Mouse (Mus musculus): Measurements from ENCODE around the gene Wdr20. TPM values are rescaled to one million over a fixed set of nuclear protein-coding genes. Genes with fewer than 3 reads are reported as not detected.

The Wdr20 gene
- polyA plus RNA-seq, 1 experiment from 2014 or later, result 27.1 TPM

GRCm38 (mm10) chr12:110764531-110764930, 26.8 kb downstream of the Wdr20 start:
- Histone ChIP-seq H3K4me2 (no peak overlapping the region), H3K27ac (replicated peaks) (no peak overlapping the region), H3K4me1 (replicated peaks) (peaks cover 39% of the 10 kb centered on the region), H3K9ac (no peak overlapping the region), H3K36me3 (no peaks in the 10 kb centered on the region), H3K4me3 (no peak overlapping the region), H3K27me3 (no peaks in the 10 kb centered on the region), H3K9me3 (no peaks in the 10 kb centered on the region)
- WGBS, result 82% methylated on average over 5 of the region's 5 CpGs
- ATAC-seq (ENCODE audit: low read depth), result no peak

GRCm38 (mm10) chr12:110768562-110768961, 30.8 kb downstream of the Wdr20 start:
- H3K4me2 ChIP-seq, result no peak overlapping the region
- no peaks in the 10 kb centered on the region for H3K36me3 ChIP-seq
- H3K27me3 ChIP-seq, result no peaks in the 10 kb centered on the region
- ATAC-seq (ENCODE audit: low read depth), result no peak
- H3K9ac ChIP-seq, result no peak overlapping the region
- H3K4me1 ChIP-seq (replicated peaks), result peaks cover 31% of the 10 kb centered on the region
- no peaks in the 10 kb centered on the region for H3K9me3 ChIP-seq
- no peak overlapping the region for H3K4me3 ChIP-seq
- no peak overlapping the region; the same call in 1 of the 2 replicates for H3K27ac ChIP-seq (replicated peaks)

- ATAC-seq (ENCODE audit: low read depth), result no peak
- no peak overlapping the region; the same call in 1 of the 2 replicates for H3K27ac ChIP-seq (replicated peaks)
- WGBS, result 44% methylated on average over 6 of the region's 6 CpGs
These were observed 32.0 kb downstream of the Wdr20 start for GRCm38 (mm10) chr12:110769660-110770297.

DNA sequence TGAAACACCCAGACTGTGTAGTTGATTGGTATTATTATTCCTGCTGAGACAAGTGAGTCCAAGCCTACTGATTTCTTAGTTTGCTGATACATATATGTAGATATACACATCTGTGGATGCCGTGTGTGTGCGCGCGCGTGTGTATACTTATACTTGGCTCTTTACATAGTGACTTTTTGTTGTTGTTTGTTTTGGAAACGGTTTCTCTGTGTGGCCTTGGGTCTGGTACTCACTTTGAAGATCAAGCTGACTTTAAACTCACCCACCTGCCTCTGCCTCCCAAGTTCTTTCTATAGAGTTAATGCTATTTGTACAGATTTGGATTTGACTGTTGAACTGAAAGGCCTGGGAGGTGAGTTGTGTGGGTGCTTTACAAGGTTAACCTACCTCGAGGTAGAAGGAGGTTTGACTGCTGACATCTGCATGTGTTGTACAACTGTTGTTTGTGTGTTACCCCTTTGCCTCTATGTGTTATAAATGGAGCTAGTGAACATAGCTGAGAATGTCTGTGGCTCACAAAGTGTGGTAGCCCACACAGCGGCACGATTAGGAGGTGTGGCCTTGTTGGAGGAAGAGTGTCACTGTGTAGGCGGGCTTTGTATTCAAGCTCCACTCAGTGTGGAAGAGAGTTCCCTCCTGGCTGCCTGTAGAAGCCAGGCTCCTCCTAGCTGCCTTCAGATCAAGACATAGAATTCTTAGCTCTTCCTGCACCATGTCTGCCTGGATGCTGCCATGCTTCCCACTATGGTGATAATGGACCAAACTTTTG, 32.9 kb downstream of the Wdr20 start:
- Histone ChIP-seq H3K9ac (no peak overlapping the region), H3K4me2 (no peak overlapping the region), H3K9me3 (no peaks in the 10 kb centered on the region), H3K4me1 (replicated peaks) (peaks cover 28% of the 10 kb centered on the region), H3K27me3 (no peaks in the 10 kb centered on the region), H3K27ac (replicated peaks) (no peak overlapping the region), H3K36me3 (no peaks in the 10 kb centered on the region), H3K4me3 (no peak overlapping the region)
- ATAC-seq (ENCODE audit: low read depth), result no peak
- 96% methylated on average over 10 of the region's 10 CpGs for WGBS

More at GRCm38 (mm10) chr12:110769660-110770297, 32.0 kb downstream of the Wdr20 start:
- Histone ChIP-seq H3K9ac (no peak overlapping the region), H3K27me3 (no peaks in the 10 kb centered on the region), H3K4me1 (replicated peaks) (peaks cover 31% of the 10 kb centered on the region), H3K9me3 (no peaks in the 10 kb centered on the region), H3K4me3 (no peak overlapping the region), H3K4me2 (no peak overlapping the region), H3K36me3 (no peaks in the 10 kb centered on the region)

DNA sequence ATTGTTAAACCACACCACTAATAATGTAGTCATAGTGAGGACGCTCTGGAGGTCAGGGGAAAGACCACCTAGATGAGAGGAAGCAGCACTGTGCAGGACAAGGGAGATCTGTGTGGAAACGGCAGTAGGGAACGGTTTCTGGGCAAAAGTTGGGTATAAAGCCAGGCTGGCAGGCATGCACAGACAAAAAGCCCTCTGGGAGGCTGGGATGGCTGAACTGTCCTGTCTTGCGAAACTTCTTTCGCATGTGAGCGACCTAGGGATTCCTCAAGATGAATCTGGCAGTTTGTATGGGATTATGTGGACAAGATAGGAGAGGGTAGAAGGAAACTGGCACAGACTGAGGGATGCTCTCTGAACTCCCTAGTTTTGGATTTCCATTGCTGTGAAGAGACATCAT, 34.2 kb downstream of the Wdr20 start:
- H3K9ac ChIP-seq, result no peak overlapping the region
- no peaks in the 10 kb centered on the region for H3K27me3 ChIP-seq
- ATAC-seq (ENCODE audit: low read depth), result no peak
- peaks cover 31% of the 10 kb centered on the region for H3K4me1 ChIP-seq (replicated peaks)
- H3K4me3 ChIP-seq, result no peak overlapping the region
- H3K27ac ChIP-seq (replicated peaks), result no peak overlapping the region
- H3K9me3 ChIP-seq, result no peaks in the 10 kb centered on the region
- no peaks in the 10 kb centered on the region for H3K36me3 ChIP-seq
- 96% methylated on average over 6 of the region's 6 CpGs for WGBS
- H3K4me2 ChIP-seq, result no peak overlapping the region

GRCm38 (mm10) chr12:110775628-110776426, 38.1 kb downstream of the Wdr20 start:
- 79% methylated on average over 5 of the region's 5 CpGs for WGBS
- Histone ChIP-seq H3K9ac (no peak overlapping the region), H3K4me1 (replicated peaks) (peaks cover 10% of the 10 kb centered on the region), H3K9me3 (no peaks in the 10 kb centered on the region), H3K27me3 (no peaks in the 10 kb centered on the region), H3K36me3 (peaks cover 18% of the 10 kb centered on the region), H3K4me3 (no peak overlapping the region), H3K27ac (replicated peaks) (no peak overlapping the region), H3K4me2 (no peak overlapping the region)
- ATAC-seq (ENCODE audit: low read depth), result no peak

GRCm38 (mm10) chr12:110777853-110778252, 40.1 kb downstream of the Wdr20 start:
- ATAC-seq (ENCODE audit: low read depth), result no peak
- Histone ChIP-seq H3K27me3 (no peaks in the 10 kb centered on the region), H3K4me1 (replicated peaks) (peaks cover 10% of the 10 kb centered on the region), H3K27ac (replicated peaks) (no peak overlapping the region), H3K9me3 (no peaks in the 10 kb centered on the region), H3K36me3 (peaks cover 28% of the 10 kb centered on the region), H3K9ac (no peak overlapping the region), H3K4me3 (no peak overlapping the region), H3K4me2 (no peak overlapping the region)
- WGBS, result 87% methylated on average over 5 of the region's 5 CpGs

DNA sequence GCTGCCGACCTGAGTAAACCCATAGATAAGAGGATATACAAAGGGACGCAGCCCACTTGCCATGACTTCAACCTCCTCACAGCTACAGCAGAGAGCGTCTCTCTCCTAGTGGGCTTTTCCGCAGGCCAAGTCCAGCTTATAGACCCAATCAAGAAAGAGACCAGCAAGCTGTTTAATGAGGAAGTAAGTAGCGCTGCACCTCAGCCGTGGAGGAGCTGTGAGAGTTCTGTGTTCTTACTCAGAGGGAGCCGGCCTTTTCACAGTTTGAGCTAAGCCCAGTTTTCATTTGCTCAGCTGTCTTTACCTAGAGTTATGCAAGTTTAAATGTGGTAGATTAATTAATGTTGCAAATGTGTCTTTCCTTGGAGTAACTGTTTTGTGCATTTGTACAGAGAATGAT, 41.6 kb downstream of the Wdr20 start:
- H3K9me3 ChIP-seq, result no peaks in the 10 kb centered on the region
- no peak for ATAC-seq (ENCODE audit: low read depth)
- peaks cover 10% of the 10 kb centered on the region for H3K4me1 ChIP-seq (replicated peaks)
- WGBS, result 87% methylated on average over 7 of the region's 7 CpGs
- H3K4me3 ChIP-seq, result no peak overlapping the region
- no peak overlapping the region for H3K4me2 ChIP-seq
- peaks cover 30% of the 10 kb centered on the region for H3K36me3 ChIP-seq
- H3K27ac ChIP-seq (replicated peaks), result no peak overlapping the region
- no peak overlapping the region for H3K9ac ChIP-seq
- no peaks in the 10 kb centered on the region for H3K27me3 ChIP-seq

DNA sequence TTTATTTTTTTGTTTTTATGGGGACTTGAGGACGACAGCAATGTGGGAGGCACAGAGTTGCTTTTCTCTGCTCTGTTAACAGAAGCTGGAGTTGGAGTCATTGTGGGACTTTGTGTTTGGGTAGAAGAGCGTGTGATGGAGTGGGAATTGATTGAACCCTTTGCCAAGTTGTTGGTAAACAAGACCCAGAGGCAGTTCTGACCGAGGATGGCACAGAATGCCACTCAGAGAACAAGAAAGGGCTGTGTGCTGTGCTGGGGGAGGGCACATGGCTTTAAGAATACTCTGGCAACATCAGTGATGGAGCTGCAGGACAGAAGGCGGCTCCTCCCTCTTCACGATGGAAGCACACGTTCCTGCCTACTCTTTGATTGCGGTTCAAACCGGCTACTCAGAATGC, 43.4 kb downstream of the Wdr20 start:
- Histone ChIP-seq H3K4me1 (replicated peaks) (peaks cover under 1% of the 10 kb centered on the region), H3K9me3 (no peaks in the 10 kb centered on the region), H3K4me3 (no peak overlapping the region), H3K27me3 (no peaks in the 10 kb centered on the region), H3K4me2 (no peak overlapping the region), H3K36me3 (peaks cover 43% of the 10 kb centered on the region), H3K27ac (replicated peaks) (no peak overlapping the region), H3K9ac (no peak overlapping the region)
- WGBS, result 69% methylated on average over 8 of the region's 8 CpGs
- ATAC-seq (ENCODE audit: low read depth), result peak; percentile 65; the same call in 1 of the 2 replicates

GRCm38 (mm10) chr12:110782278-110782677, 44.5 kb downstream of the Wdr20 start:
- 92% methylated on average over 1 of the region's 1 CpGs for WGBS
- no peaks in the 10 kb centered on the region for H3K9me3 ChIP-seq
- H3K4me3 ChIP-seq, result no peak overlapping the region
- no peak overlapping the region for H3K9ac ChIP-seq
- H3K36me3 ChIP-seq, result peaks cover 43% of the 10 kb centered on the region
- H3K27me3 ChIP-seq, result no peaks in the 10 kb centered on the region
- no peaks in the 10 kb centered on the region; the same call in 1 of the 2 replicates for H3K4me1 ChIP-seq (replicated peaks)
- ATAC-seq (ENCODE audit: low read depth), result no peak
- H3K27ac ChIP-seq (replicated peaks), result no peak overlapping the region
- H3K4me2 ChIP-seq, result no peak overlapping the region

DNA sequence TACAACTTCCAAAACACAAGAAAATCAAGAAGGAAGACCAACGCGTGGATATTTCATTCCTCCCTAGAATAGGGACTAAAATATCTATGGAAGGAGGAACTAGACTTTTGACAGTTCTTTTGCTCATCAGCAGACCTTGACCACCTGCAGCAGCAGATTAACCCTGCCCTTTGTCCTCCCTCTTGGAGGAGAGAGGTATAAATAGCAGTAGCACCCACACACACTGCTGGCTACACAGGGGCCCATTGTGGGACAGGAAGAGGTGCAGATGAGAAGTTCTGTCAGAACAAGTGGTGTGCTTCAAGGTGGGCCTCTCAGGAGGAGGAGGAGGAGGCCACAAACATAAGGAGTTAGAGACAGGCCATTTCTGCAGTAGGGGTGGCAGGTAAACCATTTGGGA, 46.5 kb downstream of the Wdr20 start:
- H3K27ac ChIP-seq (replicated peaks), result no peak overlapping the region
- 95% methylated on average over 2 of the region's 2 CpGs for WGBS

DNA sequence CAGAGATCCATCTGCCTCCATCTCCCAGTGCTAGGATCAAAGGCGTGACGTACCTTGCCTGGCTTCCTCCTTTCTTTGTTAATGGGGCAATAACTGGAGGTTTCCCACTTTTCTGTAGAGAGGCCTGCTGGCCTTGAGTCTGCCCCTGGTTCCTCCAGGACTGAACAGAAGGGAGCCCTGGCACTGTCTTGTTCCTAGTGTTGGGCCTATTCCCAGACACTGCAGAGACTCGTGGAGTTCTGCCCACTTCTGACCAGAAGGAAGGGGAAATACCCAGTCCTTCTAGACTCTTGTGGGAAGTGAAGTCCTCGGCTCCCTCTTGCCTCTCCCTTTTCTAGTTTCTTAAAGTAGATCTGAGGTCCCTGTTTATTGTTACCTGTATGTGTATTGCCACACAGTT, 48.5 kb downstream of the Wdr20 start:
- Histone ChIP-seq H3K4me2 (no peak overlapping the region), H3K27ac (replicated peaks) (no peak overlapping the region), H3K9ac (no peak overlapping the region), H3K4me1 (replicated peaks) (no peaks in the 10 kb centered on the region), H3K4me3 (no peak overlapping the region), H3K36me3 (peaks cover 22% of the 10 kb centered on the region), H3K27me3 (no peaks in the 10 kb centered on the region), H3K9me3 (no peaks in the 10 kb centered on the region)
- ATAC-seq (ENCODE audit: low read depth), result no peak
- 79% methylated on average over 4 of the region's 4 CpGs for WGBS

More for the DNA sequence above, 46.5 kb downstream of the Wdr20 start:
- Histone ChIP-seq H3K36me3 (peaks cover 41% of the 10 kb centered on the region), H3K27me3 (no peaks in the 10 kb centered on the region), H3K4me1 (replicated peaks) (no peaks in the 10 kb centered on the region), H3K9me3 (no peaks in the 10 kb centered on the region), H3K4me3 (no peak overlapping the region), H3K9ac (no peak overlapping the region), H3K4me2 (no peak overlapping the region)
- ATAC-seq (ENCODE audit: low read depth), result no peak
